Comparison of ENCODE assay signal across 12 mouse cellular contexts in genomic region chr12:83038779-83039178, GRCm38 (mm10).
A peak's percentile ranks its signal among the peaks of the same experiment; 100 is the strongest.
DNase-seq lines count a peak whose midpoint lies in the region; ATAC-seq and TF ChIP-seq lines count a peak whose summit lies in the region.
"Had no signal": no experiment of that assay in that cellular context is flagged by ENCODE, and none has a peak within 500 bp of the region (broad histone marks: within the 10 kb centered on the region; RNA-seq: fewer than 3 reads in every experiment).

No protein-coding gene starts in this region.

- 38% methylated on average over 7 of the region's 7 CpGs for WGBS in lung, adult 2 months
- whole genome bisulfite sequencing in neural tube, embryonic 13.5 days: 76% methylated on average over 7 of the region's 7 CpGs

- intact Hi-C loops in gastrocnemius, adult 2 months (cut with DNase I): no loop called here
- intact Hi-C loops in gastrocnemius, postnatal 36 days (cut with DNase I): no loop called here

- H3K4me1 ChIP-seq in lung, adult 2 months (ENCODE audit: control insufficient read depth, insufficient read depth, low read length): no peaks in the 10 kb centered on the region
- H3K4me1 ChIP-seq in neural tube, embryonic 13.5 days (replicated peaks): peaks cover 35% of the 10 kb centered on the region
- H3K4me1 ChIP-seq: liver, embryonic 15.5 days had no signal

- no peak for ATAC-seq in neural tube, embryonic 13.5 days (ENCODE audit: low read depth)
- ATAC-seq: intestine, embryonic 16.5 days had no signal

- no peaks in the 10 kb centered on the region for H3K36me3 ChIP-seq in neural tube, embryonic 13.5 days
- H3K36me3 ChIP-seq: liver, embryonic 15.5 days had no signal

- no peak overlapping the region for H3K27ac ChIP-seq in gastrocnemius, adult 2 months
- peak overlapping the region; percentile 77 for H3K27ac ChIP-seq in neural tube, embryonic 13.5 days (replicated peaks)
- H3K27ac ChIP-seq: liver, embryonic 15.5 days had no signal

- no peaks in the 10 kb centered on the region for H3K27me3 ChIP-seq in neural tube, embryonic 13.5 days
- H3K27me3 ChIP-seq: liver, embryonic 15.5 days had no signal

- no peak for TF ChIP-seq CTCF in gastrocnemius, adult 2 months (IDR thresholded peaks at IDR 0.05)
- no peak for TF ChIP-seq CTCF in lung, adult 2 months (IDR thresholded peaks at IDR 0.05; ENCODE audit: insufficient read depth, low read length)

- H3K4me2 ChIP-seq in neural tube, embryonic 13.5 days: no peak overlapping the region
- H3K4me2 ChIP-seq: liver, embryonic 15.5 days had no signal

- no peaks in the 10 kb centered on the region for H3K9me3 ChIP-seq in neural tube, embryonic 13.5 days
- H3K9me3 ChIP-seq: liver, embryonic 15.5 days had no signal

- no peak overlapping the region for H3K9ac ChIP-seq in neural tube, embryonic 13.5 days
- H3K9ac ChIP-seq: liver, embryonic 15.5 days had no signal

- DNase-seq in gastrocnemius, adult 2 months: no peak
- DNase-seq in gastrocnemius, adult 18-20 months (ENCODE audit: low spot score): no peak
- peak; percentile 15 for DNase-seq in lung, postnatal 10 days
- no peak for DNase-seq in lung, adult 2 months
- peak; percentile 14 to 35 for DNase-seq in kidney, postnatal 36 days
- no peak for DNase-seq in gastrocnemius, postnatal 36 days
- DNase-seq in left cerebral cortex, adult 11 months (ENCODE audit: low spot score): no peak
- DNase-seq: thymus, adult 2 months had no signal

- no peak for TF ChIP-seq POLR2A in lung, adult 2 months (IDR thresholded peaks at IDR 0.05; ENCODE audit: borderline replicate concordance, extremely low read depth, low read depth, low read length)

- peak overlapping the region; percentile 7; the same call in 1 of the 2 replicates for H3K4me3 ChIP-seq in gastrocnemius, adult 2 months
- no peak overlapping the region for H3K4me3 ChIP-seq in lung, adult 2 months (replicated peaks; ENCODE audit: extremely low read depth, low read depth, low read length)
- H3K4me3 ChIP-seq in neural tube, embryonic 13.5 days: no peak overlapping the region
- H3K4me3 ChIP-seq: liver, embryonic 15.5 days; megakaryocyte, embryonic 14.5 days had no signal

Comparison
In these comparisons a context has a peak if more than half of its experiments do, and no peak if none do; other contexts are left out.
1. DNase-seq: peak in lung, postnatal 10 days (single experiment) and kidney, postnatal 36 days (2 of 2); none in gastrocnemius, adult 2 months (single experiment), gastrocnemius, adult 18-20 months (single experiment), lung, adult 2 months (single experiment), gastrocnemius, postnatal 36 days (0 of 2) and left cerebral cortex, adult 11 months (single experiment).